Mouse (Mus musculus): ENCODE measurements at regions not wholly inside any gene's neighbourhood (a gene's known extent, or its start where the extent isn't known, plus 50 kb on each side); places are given as distances from the start of the nearest gene placed in this dataset.

DNA sequence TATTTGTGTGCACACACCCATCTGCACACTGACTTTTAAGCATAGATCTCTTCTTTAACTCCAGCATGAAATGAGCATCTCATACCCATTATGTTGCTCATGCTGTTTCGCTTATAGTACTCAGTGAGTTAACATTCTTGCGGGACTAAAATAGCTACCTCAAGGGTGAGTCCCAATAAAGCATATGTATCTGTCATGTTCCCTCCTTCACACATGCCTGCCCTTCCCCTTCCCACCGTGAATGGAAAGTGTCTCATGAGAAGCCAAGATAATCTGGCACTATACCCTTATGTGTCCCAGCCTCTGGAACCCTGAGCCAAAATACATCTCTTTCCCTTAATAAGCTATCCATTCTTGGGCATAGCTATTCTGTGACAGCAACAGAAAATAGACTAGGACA is 352.3 kb downstream of the Gm826 start:
- intact Hi-C loops (cut with DNase I): no loop called here
- WGBS: 55% methylated on average over 3 of the region's 3 CpGs

DNA sequence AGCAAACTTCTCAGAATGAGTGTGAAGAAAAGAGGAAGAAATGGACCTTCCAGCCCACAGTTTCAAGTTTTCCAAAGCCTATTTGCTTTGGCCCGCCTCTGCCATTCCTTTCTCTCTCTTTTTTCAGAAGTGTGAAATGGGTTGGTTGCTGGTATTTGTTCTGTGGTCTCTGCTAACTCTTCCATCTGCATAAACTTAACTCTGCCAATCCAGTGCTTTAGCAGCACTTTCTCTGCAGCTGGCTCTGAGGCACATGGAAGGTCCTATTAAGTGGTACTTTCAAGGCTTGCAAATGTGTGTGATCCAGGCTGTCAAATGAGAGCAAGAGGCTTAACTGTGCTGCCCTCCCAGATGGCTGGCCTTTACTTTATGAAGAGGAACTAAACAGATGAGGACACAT is 383.6 kb downstream of the Gm826 start:
- Histone ChIP-seq H3K27me3 (ENCODE audit: control insufficient read depth, insufficient read depth, low read length) (no peaks in the 10 kb centered on the region), H3K36me3 (ENCODE audit: control insufficient read depth, insufficient read depth, low read length) (no peaks in the 10 kb centered on the region), H3K4me1 (ENCODE audit: control insufficient read depth, insufficient read depth, low read length) (no peaks in the 10 kb centered on the region), H3K79me2 (replicated peaks; ENCODE audit: control insufficient read depth, insufficient read depth, low read length) (no peaks in the 10 kb centered on the region), H3K27ac (no peak overlapping the region), H3K9ac (ENCODE audit: low read depth, low read length) (no peak overlapping the region), H3K4me3 (no peak overlapping the region)
- no peak for TF ChIP-seq EP300 (IDR thresholded peaks at IDR 0.05; ENCODE audit: insufficient read depth, low read depth, low read length)
- WGBS: 55% methylated on average over 1 of the region's 1 CpGs
- no peak for DNase-seq
- intact Hi-C loops (cut with DNase I): no loop called here

More for the DNA sequence above, 352.3 kb downstream of the Gm826 start:
- Histone ChIP-seq H3K27ac (no peak overlapping the region), H3K36me3 (ENCODE audit: control insufficient read depth, insufficient read depth, low read length) (no peaks in the 10 kb centered on the region), H3K27me3 (ENCODE audit: control insufficient read depth, insufficient read depth, low read length) (no peaks in the 10 kb centered on the region), H3K79me2 (replicated peaks; ENCODE audit: control insufficient read depth, insufficient read depth, low read length) (no peaks in the 10 kb centered on the region), H3K4me3 (no peak overlapping the region), H3K9ac (ENCODE audit: low read depth, low read length) (no peak overlapping the region), H3K4me1 (ENCODE audit: control insufficient read depth, insufficient read depth, low read length) (no peaks in the 10 kb centered on the region)
- no peak for DNase-seq
- no peak for TF ChIP-seq POLR2A (IDR thresholded peaks at IDR 0.05; ENCODE audit: insufficient read depth, low read depth, low read length)
- no peak for TF ChIP-seq CTCF (IDR thresholded peaks at IDR 0.05)
- no peak for TF ChIP-seq EP300 (IDR thresholded peaks at IDR 0.05; ENCODE audit: insufficient read depth, low read depth, low read length)

DNA sequence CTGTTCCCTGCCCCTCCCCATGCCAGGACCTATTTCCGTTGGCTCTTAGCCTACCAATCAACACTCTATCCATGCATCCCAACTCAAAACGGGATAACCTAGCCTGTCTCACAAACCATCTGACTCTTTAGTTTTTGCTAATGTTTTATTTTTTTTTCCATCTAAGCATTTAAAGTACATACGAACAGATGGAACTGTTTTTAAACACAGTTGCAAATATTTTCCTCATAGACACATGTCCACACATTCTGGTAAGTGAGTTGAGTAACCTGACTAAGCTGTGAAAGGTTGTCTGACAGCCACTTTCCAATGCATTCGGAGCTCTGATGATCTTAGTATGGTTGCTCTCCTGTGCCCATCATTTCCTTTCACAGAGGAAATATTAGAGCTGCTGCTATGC is 384.9 kb downstream of the Gm826 start:
- Histone ChIP-seq H3K27ac (no peak overlapping the region), H3K4me1 (ENCODE audit: control insufficient read depth, insufficient read depth, low read length) (no peaks in the 10 kb centered on the region), H3K27me3 (ENCODE audit: control insufficient read depth, insufficient read depth, low read length) (no peaks in the 10 kb centered on the region), H3K36me3 (ENCODE audit: control insufficient read depth, insufficient read depth, low read length) (no peaks in the 10 kb centered on the region), H3K4me3 (no peak overlapping the region), H3K9ac (ENCODE audit: low read depth, low read length) (no peak overlapping the region), H3K79me2 (replicated peaks; ENCODE audit: control insufficient read depth, insufficient read depth, low read length) (no peaks in the 10 kb centered on the region)
- intact Hi-C loops (cut with DNase I): no loop called here
- TF ChIP-seq EP300 (IDR thresholded peaks at IDR 0.05; ENCODE audit: insufficient read depth, low read depth, low read length) (no peak), CTCF (IDR thresholded peaks at IDR 0.05) (no peak), POLR2A (IDR thresholded peaks at IDR 0.05; ENCODE audit: insufficient read depth, low read depth, low read length) (no peak)
- no peak for DNase-seq
- 74% methylated on average over 4 of the region's 4 CpGs for WGBS

DNA sequence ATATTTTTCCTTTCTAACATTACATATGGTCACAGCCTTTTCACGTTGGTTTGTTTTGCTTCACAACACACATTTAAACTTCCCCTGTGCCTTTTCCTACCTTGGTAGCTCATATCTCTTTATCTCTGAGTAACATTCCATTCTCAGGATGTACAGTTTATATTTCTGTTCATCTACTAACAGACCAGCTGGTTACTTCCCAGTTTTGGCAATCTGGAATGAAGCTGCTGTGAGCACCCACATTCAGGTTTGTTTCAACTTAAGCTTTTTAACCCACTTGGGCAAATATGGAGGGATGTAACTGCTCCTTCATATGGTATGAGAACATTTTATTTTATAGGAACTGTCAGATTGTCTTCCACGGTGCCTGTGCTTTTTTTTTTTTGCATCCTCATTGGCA is 403.2 kb downstream of the Gm826 start:
- TF ChIP-seq CTCF (IDR thresholded peaks at IDR 0.05) (no peak), POLR2A (IDR thresholded peaks at IDR 0.05; ENCODE audit: insufficient read depth, low read depth, low read length) (no peak), EP300 (IDR thresholded peaks at IDR 0.05; ENCODE audit: insufficient read depth, low read depth, low read length) (no peak)
- Histone ChIP-seq H3K79me2 (replicated peaks; ENCODE audit: control insufficient read depth, insufficient read depth, low read length) (no peaks in the 10 kb centered on the region), H3K9ac (ENCODE audit: low read depth, low read length) (no peak overlapping the region), H3K4me1 (ENCODE audit: control insufficient read depth, insufficient read depth, low read length) (no peaks in the 10 kb centered on the region), H3K36me3 (ENCODE audit: control insufficient read depth, insufficient read depth, low read length) (no peaks in the 10 kb centered on the region), H3K27me3 (ENCODE audit: control insufficient read depth, insufficient read depth, low read length) (no peaks in the 10 kb centered on the region), H3K27ac (no peak overlapping the region), H3K4me3 (no peak overlapping the region)
- intact Hi-C loops (cut with DNase I): no loop called here
- WGBS: 67% methylated on average over 2 of the region's 2 CpGs
- no peak for DNase-seq

DNA sequence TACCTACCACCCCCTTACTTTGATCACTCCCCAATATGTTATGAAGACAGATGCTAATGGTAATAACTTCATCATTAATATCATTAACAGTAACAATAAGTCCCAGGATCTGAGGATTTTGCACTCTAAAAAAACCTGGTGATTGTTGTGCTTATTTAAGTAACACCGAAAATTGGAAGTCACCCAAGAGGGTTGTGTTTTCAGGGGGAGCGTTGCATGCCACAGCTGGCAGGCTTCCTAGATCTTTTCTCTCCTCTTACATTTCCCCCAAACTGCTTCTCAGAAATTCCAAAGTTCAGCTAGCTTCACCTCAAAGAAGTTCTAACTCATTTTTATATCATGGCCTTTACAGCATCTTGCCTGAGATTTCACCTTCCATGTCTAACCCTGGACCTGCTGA is 444.3 kb downstream of the Gm826 start:
- DNase-seq: no peak
- no peaks in the 10 kb centered on the region for H3K79me2 ChIP-seq (replicated peaks; ENCODE audit: control insufficient read depth, insufficient read depth, low read length)
- no peak overlapping the region for H3K9ac ChIP-seq (ENCODE audit: low read depth, low read length)
- no peaks in the 10 kb centered on the region for H3K4me1 ChIP-seq (ENCODE audit: control insufficient read depth, insufficient read depth, low read length)
- no peaks in the 10 kb centered on the region for H3K36me3 ChIP-seq (ENCODE audit: control insufficient read depth, insufficient read depth, low read length)
- intact Hi-C loops (cut with DNase I): no loop called here
- no peak overlapping the region for H3K27ac ChIP-seq
- no peak overlapping the region for H3K4me3 ChIP-seq
- WGBS: 34% methylated on average over 2 of the region's 2 CpGs
- no peaks in the 10 kb centered on the region for H3K27me3 ChIP-seq (ENCODE audit: control insufficient read depth, insufficient read depth, low read length)
- TF ChIP-seq CTCF (IDR thresholded peaks at IDR 0.05) (no peak), EP300 (IDR thresholded peaks at IDR 0.05; ENCODE audit: insufficient read depth, low read depth, low read length) (no peak), POLR2A (IDR thresholded peaks at IDR 0.05; ENCODE audit: insufficient read depth, low read depth, low read length) (no peak)

DNA sequence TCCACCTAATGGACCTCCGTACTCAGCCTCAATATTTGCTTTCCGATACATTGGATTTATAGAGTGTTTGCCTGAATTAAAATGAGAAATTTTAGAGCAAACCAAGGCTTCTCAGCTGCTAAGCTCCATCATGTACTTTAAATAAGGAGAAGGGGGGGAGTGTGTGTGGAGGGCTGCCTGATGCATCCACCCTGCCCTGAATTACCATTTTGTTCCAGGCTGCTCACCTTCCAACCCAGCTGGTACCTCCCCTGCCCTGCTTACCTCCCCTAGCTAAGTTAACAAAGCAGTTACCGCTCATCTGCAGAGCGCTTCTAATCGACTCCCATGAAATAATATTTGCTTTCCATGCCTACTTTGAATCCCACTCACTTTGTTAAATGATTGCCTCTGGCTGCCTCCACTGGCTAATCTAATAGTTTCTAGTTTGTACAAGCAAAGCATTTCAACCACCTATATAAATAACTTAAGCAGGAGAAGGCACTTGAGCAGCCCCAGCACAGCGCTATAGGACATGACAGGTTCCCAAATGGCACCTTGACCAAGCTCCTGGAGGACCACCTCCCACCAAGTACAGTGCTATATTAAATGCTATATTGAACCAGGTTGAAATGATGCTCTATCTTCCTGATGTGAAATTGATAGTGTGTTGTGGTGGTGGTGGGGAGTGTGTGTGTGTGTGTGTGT is 449.0 kb downstream of the Gm826 start:
- Histone ChIP-seq H3K36me3 (ENCODE audit: control insufficient read depth, insufficient read depth, low read length) (no peaks in the 10 kb centered on the region), H3K79me2 (replicated peaks; ENCODE audit: control insufficient read depth, insufficient read depth, low read length) (no peaks in the 10 kb centered on the region), H3K4me1 (ENCODE audit: control insufficient read depth, insufficient read depth, low read length) (no peaks in the 10 kb centered on the region), H3K27ac (no peak overlapping the region), H3K27me3 (ENCODE audit: control insufficient read depth, insufficient read depth, low read length) (no peaks in the 10 kb centered on the region), H3K4me3 (no peak overlapping the region), H3K9ac (ENCODE audit: low read depth, low read length) (no peak overlapping the region)
- DNase-seq: no peak
- intact Hi-C loops (cut with DNase I): no loop called here
- TF ChIP-seq EP300 (IDR thresholded peaks at IDR 0.05; ENCODE audit: insufficient read depth, low read depth, low read length) (no peak), CTCF (IDR thresholded peaks at IDR 0.05) (no peak), POLR2A (IDR thresholded peaks at IDR 0.05; ENCODE audit: insufficient read depth, low read depth, low read length) (no peak)
- 90% methylated on average over 6 of the region's 6 CpGs for WGBS

Measured in heart, adult 2 months (tissue).